Mouse (Mus musculus) spleen, adult 2 months (tissue): ENCODE measurements around the gene Lrp4.

Experiments used
- CTCF ChIP-seq: fragments of 200-500 bp; IDR thresholded peaks from 2 replicates; pipeline ENCODE4 v1.5.1; 2011; ENCODE audit warnings: mild to moderate bottlenecking, inconsistent platforms; ENCODE audit not compliant: insufficient read depth, insufficient read length, insufficient replicate concordance; ENCODE audit errors: extremely low read depth
- POLR2A ChIP-seq: fragments of 200-500 bp; IDR thresholded peaks from 2 replicates; pipeline ENCODE4 v1.6.1; 2011; ENCODE audit warnings: low read depth, low read length, inconsistent platforms

GRCm38 (mm10) chr2:91458252-91458672 is 951 bp downstream of the Lrp4 start:
- TF ChIP-seq POLR2A (no peak), CTCF (no peak)
